Mouse (Mus musculus): ENCODE results near the gene Mapk9.

Gene Mapk9

DNA sequence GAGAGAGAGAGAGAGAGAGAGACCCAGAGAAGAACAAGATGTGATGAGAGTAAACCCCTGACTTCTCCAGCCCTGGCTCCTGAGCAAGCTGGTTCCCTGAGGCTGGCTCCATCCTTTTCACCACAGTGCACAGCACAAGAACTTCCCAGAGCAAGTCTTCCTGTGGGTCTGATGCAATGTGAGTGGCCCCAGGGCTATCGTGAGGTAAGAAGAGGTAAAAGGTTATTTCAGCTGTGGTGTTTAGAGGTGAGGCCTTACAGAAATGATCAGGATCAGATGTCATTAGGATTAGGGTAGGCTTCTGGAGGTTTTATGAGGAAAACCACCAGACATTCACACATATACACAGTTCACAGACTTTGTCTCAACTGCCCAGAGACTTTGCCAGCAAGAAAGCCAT is 4.7 kb upstream of the Mapk9 start:
- no peak for DNase-seq

DNA sequence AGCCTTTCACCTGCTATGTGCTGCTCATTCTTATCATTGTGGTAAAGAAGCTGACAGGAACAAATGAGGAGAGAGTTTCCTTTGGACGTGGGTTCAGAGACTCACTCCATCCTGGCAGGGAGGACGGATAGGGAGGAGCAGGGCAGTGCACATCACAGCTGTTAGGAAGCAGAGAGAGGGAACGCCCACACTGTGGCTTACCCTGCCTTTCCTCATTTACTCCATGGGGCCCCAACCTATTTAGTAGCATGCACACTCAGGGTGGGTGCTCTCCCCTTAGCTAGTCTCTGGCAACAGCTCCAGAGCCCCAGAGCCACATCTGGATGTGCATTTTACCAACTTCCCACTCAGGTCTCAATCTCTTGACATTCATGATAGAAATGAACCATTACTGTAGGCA is 3.8 kb upstream of the Mapk9 start:
- DNase-seq: no peak

DNA sequence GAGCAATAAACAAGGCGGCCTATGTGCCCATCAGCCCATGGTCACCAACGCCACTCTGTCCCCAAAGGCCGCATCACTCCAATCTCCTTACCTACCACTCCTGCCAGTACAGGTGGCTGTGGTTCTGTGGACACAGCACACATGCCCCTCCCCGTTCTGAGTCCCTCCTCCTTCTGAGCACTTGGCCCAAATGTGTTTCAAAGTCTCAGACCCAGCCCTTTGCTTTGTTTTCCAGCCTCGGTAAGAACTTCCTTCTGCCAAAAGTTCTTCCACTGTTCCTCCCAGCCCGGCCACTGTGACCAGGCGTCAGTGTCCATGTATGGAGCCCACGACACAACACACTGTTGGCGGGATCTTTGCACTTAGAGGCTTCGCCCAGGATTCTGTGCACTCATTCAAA is 2.2 kb upstream of the Mapk9 start:
- peak; percentile 18 for DNase-seq

DNA sequence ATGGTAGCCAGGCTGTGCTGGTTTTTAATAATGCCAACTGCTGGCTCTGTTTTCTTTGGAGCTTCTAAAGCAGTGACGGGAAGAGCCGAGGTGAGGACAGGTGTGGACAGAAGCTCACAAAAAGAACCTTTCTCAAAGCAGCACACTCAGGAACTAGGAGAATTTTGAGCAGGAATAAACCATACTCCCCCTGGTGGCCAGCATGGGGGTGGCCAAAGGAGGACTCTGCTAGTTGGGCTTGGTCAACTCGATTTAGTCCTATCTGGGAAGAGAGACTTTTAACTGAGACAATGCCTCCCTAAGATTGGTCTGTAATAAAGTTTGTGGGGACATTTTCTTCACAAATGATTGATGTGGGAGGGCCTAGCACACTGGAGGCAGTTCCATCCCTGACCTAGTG is 1.6 kb upstream of the Mapk9 start:
- peak; percentile 62 for DNase-seq

DNA sequence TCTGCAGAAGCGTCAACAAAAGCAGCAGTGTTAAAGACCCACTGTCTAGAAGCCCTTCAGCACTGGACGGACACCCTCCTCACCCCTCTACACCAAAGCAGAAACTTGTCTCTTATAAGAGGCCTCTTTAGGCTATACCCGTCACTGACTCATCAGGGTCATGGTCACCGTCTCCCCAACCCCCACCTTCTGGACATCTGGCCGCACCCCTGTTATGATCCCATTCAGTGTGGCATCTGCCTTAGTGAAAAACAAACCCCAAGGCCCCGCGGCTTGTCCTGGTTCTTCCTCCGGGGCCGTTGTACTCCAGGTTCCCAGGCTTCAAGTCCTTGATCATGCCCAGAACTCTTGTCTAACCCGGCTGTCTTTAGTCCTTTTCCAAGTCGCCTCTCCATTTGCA is 593 bp upstream of the Mapk9 start:
- no peak for DNase-seq

DNA sequence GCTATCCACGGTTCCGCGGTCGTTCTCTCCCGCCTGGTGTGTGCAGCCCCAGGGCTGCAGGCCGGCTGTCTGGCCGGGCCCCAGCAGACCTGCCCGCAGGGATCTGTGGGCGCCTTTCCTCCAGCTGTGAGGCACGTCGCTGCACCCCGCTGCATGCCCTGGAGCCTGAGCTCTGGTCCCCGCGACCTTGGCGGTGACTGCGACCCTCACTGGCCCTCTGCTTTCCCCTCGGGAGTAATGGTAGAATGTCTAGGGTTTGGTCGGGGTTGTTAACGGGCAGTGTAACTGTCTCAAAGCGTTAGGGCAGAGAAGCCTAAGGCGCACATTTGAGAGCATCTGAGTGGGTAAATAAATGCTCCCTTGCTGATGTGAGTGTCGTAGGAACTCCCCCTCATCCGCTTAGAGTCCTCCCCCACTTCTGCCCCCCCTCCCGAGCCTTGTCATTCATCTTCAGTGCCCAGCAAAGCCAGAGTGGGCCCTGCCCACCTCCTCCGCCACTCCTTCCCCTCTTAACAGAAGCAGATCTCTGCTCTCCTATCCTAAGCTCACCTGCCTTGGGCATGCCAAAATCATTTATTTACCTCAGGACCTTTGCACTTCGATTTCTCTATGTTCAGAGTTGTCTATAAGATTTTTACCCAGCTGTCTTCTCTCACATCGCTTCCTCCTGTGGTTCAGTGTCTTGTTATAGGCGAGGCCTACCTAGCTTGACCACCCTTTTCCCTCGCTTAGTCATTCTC is 690 bp downstream of the Mapk9 start:
- peak; percentile 63 for DNase-seq

DNA sequence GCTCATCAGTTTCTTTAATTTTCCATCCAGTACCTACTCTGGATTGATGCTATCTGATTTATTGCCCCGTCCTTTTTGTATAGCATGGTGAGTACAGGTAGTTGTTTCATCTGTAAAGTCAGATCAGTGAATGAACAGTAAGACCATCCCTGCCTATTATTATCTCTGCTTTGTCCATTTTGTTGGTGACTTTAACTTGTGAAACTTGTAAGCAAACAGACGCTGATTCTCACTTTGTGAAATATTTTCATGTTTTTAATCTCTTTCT is 1.2 kb downstream of the Mapk9 start:
- DNase-seq: no peak

DNA sequence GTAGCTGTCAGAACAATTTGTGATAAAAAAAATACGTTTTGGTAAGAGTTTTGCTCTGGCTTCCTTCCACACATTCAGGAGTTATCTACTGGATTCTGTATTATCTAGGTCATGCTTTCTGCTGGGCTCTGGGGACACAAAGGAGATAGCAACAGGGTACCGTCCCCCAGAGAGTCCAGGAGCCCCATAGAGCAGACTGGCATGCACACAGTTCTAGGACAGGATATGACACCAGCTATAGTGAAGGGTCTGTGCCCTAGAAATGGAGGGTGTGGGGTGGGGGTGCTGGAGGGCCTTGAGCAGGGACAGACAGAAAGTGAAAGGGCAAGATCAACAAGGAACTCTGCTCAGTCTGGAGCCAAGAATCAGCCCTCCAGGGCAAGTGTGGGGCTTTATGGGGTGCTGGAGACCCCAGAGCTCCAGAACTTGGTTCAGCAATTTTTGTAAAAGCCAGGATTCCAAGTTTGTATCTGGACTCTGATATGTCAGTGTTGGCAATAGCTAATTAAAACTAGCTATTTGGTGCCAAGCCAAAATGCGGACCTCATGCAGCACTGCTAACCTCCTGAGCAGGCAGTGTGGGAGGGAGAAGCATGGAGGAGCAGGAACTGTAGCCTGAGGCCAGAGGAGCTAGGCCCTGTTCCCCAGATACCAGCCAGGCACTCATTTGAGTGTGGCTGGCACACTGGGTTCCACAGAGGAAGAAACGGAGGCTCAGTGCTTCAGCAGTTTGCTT is 1.7 kb downstream of the Mapk9 start:
- peak; percentile 49 for DNase-seq

DNA sequence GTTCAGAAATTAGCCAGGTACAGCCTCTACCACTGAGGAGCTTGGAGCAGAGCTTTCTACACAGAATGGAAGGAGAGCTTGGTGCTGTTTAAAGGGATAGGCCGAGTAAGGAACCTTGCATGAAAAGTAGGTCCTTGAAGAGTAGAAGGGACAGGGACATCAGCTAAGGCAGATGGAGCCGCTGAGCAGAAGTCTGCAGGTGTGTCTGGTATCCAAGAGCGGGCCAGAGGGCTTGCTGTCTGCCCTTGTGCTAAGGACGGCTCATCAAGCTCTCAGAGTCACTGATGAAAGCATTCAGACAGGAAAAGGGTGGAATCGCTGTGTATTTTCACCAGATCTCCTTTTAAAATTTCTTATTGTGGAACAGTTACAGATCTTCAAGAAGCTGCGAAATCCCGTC is 3.8 kb downstream of the Mapk9 start:
- no peak for DNase-seq

DNA sequence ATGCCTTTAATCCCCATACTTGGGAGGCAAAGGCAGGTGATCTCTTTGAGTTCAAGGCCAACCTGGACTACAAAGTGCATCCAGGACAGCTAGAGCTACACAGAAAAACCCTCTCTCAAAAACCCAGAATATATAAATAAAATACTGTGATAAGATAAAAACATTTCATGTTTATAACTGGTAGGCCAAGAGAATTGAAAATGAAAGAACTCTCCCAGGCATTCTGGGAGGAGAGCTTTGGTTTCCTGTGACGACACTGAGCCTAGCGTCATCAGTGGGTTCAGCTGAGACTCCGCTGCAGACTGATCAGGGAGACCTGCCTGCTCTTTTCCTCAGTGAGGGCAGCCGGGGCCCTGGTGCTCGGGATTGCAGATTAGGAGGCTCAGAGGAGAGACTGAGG is 8.6 kb downstream of the Mapk9 start:
- no peak for DNase-seq

DNA sequence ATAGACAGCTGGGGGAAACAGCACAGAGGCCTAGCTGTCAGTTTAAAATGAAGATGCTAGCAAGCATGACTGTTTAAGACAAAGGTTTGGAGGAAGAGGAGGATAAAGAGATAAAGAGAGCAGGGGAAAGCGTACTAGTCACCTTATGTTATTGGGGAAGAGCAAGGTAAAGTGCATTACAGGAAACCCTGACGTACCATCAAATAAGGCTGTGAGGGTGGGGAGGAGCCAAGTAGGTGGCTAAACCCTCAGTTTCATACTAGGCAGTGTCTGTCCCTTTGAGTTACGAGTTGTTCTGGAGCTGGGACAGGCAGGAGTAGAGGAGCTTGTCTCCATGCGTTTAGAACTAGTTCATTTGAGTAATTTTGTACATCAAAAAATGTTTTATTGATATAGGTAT is 14.6 kb downstream of the Mapk9 start:
- DNase-seq: no peak

DNA sequence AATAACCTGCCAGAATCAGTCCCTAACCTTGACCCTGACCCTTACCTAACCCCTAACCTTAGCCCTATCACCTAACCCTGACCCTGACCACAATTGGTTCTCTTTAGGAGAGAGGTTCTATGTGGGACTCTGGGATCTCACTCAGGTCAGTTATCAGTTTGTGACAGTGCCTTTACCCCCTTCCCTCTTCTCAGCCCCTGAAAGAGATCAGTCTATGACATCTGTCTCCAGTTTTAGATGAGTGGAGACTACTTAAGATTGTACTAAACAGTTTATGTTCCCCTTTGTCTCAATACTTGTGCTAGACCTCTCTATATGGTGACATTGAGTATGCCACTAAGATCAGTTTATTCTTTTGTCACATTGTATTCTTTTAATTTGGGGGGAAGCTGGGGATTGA is 17.4 kb downstream of the Mapk9 start:
- DNase-seq: no peak

DNA sequence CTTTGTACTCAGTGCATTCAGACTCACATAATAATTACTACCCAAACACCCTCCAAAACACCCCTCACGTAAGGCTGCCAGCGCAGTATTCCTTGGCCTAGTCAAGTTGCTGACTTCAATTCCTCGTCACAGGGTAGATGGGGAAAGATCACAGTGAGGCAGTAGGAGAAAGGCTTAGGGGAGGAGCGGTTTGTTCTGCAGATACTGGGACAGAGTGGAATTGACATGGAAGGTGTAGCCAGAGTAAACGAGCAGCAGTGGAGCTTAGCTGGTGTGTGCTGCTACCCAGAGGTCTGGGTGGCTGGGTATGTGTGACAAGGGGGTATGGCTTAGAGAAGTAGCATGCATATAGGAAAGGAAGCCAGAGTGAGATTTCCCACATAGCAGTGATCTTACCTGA is 20.8 kb downstream of the Mapk9 start:
- no peak for DNase-seq

DNA sequence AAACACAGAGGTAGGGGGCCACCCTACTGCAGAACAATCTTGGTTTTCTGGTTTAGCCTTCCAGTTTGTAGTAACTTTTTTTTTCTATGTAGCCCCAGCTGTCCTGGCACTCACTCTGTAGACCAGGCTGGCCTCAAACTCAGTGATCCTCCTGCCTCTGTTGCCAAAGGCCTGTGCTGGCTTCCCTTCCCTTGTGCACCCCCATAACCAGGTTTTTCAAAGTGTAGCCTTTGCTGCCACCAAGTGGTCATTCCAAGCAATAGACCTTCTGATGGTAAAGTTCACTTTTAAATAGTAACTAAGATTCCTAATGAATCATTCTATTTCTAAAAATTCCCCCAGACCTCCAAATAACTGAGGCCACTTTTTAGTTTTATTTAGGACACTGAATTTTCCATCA is 23.2 kb downstream of the Mapk9 start:
- peak; percentile 51 for DNase-seq

DNA sequence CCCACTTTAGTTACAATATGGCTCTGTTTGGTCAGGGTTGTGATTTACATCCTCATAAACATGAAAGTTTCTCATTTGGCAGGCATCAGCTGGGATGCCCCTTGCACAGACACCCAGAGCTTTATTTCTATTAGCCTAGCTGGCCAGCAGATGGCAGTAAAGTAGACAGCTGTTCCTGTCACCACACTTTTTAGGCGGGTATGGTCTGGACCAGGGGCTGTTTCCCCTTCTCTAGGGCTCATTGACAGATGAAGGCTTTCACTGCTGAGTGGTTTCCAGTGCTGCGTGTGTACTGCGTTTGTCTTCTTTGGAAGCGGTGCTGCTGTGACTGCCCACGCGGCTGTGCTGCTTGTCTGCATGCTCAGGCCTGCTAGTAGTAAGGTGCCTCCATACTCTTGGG is 25.4 kb downstream of the Mapk9 start:
- DNase-seq: peak; percentile 41

DNA sequence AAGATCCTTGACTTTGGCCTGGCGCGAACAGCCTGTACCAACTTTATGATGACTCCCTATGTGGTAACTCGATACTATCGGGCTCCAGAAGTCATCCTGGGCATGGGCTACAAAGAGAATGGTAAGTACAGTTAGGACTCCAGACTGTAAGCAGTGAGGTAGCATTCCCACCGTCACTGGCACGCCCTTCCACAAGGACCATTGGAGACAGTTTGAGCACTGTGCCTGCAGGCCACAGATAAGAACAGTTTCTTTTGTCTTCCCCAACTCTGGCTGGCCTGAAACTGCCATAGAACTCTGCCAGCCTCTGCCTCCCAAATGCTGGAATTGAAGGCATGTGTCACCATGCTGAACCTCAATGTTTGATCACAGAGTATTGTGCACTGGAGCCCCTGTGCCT is 26.2 kb downstream of the Mapk9 start:
- DNase-seq: no peak

DNA sequence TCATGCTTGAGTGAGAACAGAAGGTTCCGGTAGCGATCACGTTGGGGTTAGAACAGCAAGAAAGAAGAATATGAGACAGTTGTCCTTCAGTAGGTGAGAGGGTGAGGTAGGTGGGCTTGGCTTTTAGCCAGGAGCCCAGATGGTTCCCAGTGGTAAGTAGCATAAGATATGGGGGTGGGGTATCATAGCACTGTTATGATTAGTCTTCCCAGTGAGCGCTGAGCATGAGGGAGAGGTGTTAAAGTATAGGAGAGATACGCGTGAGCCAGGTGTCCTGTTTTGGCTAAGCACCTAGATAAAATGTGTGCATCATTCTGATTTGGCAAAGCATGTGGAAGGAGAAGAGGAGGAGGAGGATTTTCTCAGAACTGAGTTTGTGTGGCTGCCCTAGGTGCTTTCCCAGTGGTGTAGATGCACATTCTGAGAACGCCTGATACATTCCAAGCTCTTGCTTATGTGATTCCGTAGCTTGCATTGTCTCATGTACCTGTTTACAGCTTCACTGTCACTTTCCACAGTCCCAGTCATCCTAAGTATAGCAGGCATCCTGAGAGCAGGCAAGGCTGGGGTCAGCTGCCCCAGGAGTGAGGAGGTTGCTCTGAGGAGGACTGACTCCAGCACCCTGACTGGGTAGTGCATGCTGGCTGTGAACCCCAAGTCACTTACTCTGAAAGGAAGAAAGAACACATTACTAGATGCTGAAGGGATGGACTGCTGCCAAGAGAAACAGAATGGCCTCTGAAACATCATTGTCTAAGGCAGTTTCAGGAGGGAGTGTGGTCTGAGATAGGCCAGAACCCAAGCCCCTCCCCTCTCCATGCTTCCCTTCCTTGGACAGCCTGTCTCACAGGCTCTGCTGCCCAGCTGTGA is 30.6 kb downstream of the Mapk9 start:
- DNase-seq: peak; percentile 54

DNA sequence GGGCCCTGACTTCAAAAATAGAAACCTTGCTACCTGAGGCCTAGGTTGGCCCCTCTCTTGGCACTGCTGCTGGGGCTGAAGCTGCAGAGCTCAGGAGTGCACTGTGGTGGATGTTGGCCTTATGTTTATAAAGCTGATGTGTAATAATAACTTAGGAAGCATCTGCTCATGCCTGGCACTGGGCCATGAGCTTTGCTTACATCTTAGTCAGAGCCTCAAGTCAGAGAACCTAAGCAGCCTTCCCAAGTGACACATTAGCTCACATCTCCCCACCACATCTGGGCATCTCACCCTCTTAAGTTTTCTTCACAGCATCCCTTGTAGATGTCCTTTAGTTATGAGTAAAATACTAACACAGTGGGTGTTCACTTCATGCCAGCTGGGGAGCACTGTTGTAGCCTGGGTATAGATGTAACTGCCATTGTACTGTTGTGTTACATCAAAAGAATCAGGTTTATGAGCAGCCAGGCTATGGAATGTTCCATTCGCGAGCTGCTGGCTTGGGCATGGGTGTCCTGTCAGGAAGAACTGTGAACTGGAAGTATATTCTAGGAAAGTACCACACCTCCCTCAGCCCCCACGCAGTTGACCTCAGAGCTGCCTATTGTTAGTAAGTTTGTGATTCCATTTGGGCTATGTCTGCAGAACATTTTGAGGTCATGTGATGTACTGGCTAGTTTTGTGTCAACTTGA is 33.5 kb downstream of the Mapk9 start:
- DNase-seq: no peak

DNA sequence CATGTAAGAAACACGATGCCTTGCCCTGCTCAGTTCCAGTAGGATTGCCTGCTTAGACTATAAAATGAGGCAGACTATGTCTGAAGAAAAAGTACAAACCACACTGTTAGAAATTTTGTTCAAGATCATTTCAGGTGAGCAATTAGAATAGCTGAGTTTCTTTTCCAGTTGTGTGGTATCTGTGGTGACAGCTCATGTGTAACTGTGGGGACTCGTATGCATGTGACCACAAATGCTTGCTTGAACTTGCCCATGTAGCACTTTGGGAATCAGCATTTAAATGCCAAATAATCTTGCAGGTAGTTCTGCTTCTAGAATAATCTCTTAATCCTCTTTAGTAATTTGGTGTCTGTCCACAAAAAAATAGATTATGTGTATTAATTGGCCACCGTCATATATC is 36.8 kb downstream of the Mapk9 start:
- DNase-seq: no peak

DNA sequence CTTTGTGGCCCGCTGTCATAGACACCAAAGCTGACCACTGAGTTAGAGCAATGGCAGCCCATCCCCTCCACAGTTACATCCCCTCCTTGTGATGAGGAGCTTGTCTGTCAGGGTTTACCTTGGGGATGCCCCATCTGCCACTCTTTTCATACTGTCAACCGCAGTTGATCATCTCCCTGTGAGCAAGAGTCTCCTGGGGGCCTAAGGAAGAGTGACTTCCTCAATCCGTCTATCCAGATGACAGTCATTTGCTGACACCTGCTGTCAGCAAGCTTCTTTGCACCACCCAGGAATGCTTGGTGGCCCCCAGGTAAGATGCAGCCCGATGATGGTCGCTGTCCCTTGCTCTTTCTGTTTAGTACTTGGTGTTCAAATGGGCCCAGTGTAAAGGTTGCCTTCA is 41.9 kb downstream of the Mapk9 start:
- DNase-seq: no peak

DNA sequence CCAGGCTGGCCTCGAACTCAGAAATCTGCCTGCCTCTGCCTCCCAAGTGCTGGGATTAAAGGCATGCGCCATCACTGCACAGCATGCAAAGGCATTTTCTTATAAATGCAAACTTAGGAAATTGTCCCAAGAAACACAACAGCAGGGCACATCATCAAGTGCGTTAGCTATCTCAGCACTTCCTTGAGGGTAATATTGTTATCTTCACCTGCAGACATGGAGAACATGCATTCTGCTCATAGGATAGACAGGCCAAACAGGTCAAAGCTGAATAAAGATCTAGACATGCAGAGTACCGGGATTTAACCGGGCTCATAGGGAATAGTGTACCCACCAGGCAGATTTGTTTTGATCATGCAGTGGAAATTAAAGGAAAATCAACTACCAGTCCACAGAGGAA is 45.4 kb downstream of the Mapk9 start:
- DNase-seq: no peak

DNA sequence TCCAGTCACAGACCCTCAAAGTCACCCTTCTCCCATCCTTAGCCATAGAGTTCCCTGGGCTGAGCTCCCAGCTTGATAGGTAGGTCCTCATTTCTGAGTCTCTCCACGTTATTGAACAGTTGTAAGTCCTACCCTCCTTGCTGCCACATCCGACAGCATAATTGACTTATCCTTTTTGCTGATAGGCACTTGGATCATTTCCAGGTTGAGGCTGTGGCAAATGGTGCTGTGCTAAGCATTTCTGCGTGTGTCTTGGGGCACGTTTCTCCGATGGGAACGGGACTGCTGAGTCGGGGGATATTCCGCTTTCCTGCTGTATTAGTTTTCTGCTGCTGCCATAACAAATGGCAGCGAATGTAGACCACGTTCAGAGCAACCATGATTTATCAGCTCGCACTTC is 47.3 kb downstream of the Mapk9 start:
- no peak for DNase-seq

DNA sequence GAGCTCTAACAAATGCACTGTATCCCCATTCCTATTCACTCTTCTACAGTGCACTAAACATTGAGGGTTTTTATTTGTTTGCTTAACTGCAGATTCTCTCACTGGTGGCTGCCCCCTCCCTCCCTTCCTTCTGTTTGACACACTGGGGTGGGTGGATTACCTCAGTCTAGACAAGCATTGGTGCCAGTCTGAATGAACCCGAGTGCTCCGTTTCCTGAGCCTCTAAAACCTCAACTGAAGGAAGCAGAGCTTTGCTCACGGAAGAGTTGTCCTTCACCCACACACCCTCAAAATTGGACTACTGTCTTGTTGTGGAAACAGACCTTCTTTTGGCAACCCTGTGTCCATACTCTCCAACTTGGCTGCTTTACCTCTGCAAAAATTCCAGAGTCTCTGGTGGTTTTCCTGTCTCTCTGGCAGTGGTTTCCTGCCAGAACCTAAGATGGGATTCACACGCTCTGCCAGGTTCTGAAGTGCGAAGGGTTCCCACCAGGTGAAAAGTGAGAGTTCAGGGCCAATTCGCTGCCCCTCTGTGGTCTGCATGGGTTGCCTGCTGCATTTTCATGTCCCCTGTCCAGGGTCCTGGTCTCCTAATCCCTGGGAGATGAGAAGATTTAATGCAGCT is 49.5 kb downstream of the Mapk9 start:
- no peak for DNase-seq

Measured in cerebellum, adult 9-11 months (tissue).